Mouse (Mus musculus) cerebellum, adult (tissue): Measurements from ENCODE around the gene Hhatl.

ENCODE experiments used
- ATAC-seq: cut with Nextera tagmentation; 2 replicates; pipeline ENCODE4 v1.9.2; 2017; ENCODE audit warnings: mild to moderate bottlenecking, moderate library complexity, mixed read lengths; ENCODE audit not compliant: insufficient number of reproducible peaks, low FRiP score, low TSS enrichment

Hhatl gene

GRCm38 (mm10) chr9:121807947-121808346, 15.6 kb upstream of the Hhatl start:
- no peak for ATAC-seq

- ATAC-seq = no peak
Measured at GRCm38 (mm10) chr9:121807546-121807945, 15.2 kb upstream of the Hhatl start.

- ATAC-seq = no peak
Measured at GRCm38 (mm10) chr9:121802747-121803146, 10.4 kb upstream of the Hhatl start.

- ATAC-seq = no peak
Measured at GRCm38 (mm10) chr9:121798887-121799520, 6.7 kb upstream of the Hhatl start.

GRCm38 (mm10) chr9:121797722-121798121, 5.4 kb upstream of the Hhatl start:
- ATAC-seq = no peak

- no peak for ATAC-seq
Measured at GRCm38 (mm10) chr9:121794972-121795539, 2.7 kb upstream of the Hhatl start.

GRCm38 (mm10) chr9:121791206-121791605, 1.1 kb downstream of the Hhatl start:
- ATAC-seq = no peak

- ATAC-seq = no peak
Measured at GRCm38 (mm10) chr9:121786359-121786758, 5.9 kb downstream of the Hhatl start.

- no peak for ATAC-seq
Measured at GRCm38 (mm10) chr9:121785261-121785660, 7.0 kb downstream of the Hhatl start.

GRCm38 (mm10) chr9:121784801-121785200, 7.5 kb downstream of the Hhatl start:
- no peak for ATAC-seq

GRCm38 (mm10) chr9:121778066-121778624, 14.2 kb downstream of the Hhatl start:
- ATAC-seq = no peak

- ATAC-seq = no peak
Measured at GRCm38 (mm10) chr9:121777484-121778065, 14.7 kb downstream of the Hhatl start, which contains the start of gene Klhl40. Gene Klhl40, plus strand, starts transcription at chr9:121777607.

- no peak for ATAC-seq
Measured at GRCm38 (mm10) chr9:121776511-121776910, 15.8 kb downstream of the Hhatl start.

- no peak for ATAC-seq
Measured at GRCm38 (mm10) chr9:121775951-121776350, 16.4 kb downstream of the Hhatl start.

GRCm38 (mm10) chr9:121772412-121772811, 19.9 kb downstream of the Hhatl start:
- ATAC-seq = no peak

- ATAC-seq = no peak
Measured at GRCm38 (mm10) chr9:121765166-121765855, 27.0 kb downstream of the Hhatl start.

- no peak for ATAC-seq
Measured at GRCm38 (mm10) chr9:121763716-121764115, 28.6 kb downstream of the Hhatl start.

- no peak for ATAC-seq
Measured at GRCm38 (mm10) chr9:121762761-121763160, 29.5 kb downstream of the Hhatl start.

- ATAC-seq = no peak
Measured at GRCm38 (mm10) chr9:121762248-121762647, 30.1 kb downstream of the Hhatl start.

GRCm38 (mm10) chr9:121761787-121762186, 30.5 kb downstream of the Hhatl start:
- ATAC-seq = no peak

- ATAC-seq = no peak
Measured at GRCm38 (mm10) chr9:121761091-121761665, 31.1 kb downstream of the Hhatl start.
